Mouse (Mus musculus) macrophage (primary cell): ENCODE measurements around the gene Esrrg. TPM values are rescaled to one million over a fixed set of nuclear protein-coding genes. Genes with fewer than 3 reads are reported as not detected.

Experiments
- H3K27ac ChIP-seq: fragments of 350-480 bp; formaldehyde crosslinking; 2 replicates; pipeline ENCODE4 v1.9.0; 2021
- H3K36me3 ChIP-seq: fragments of 350-480 bp; formaldehyde crosslinking; 2 replicates; pipeline ENCODE4 v1.9.0; 2021; ENCODE audit errors: inconsistent target
- H3K4me3 ChIP-seq: fragments of 350-480 bp; formaldehyde crosslinking; 2 replicates; pipeline ENCODE4 v1.9.0; 2021; ENCODE audit errors: inconsistent target
- H3K79me2 ChIP-seq: fragments of 350-480 bp; formaldehyde crosslinking; 2 replicates; pipeline ENCODE4 v1.9.0; 2021; ENCODE audit errors: inconsistent target
- WGBS: methylation state at CpG from one replicate; pipeline ENCODE4 v1.1.7; 2026; ENCODE audit warnings: inconsistent platforms; ENCODE audit not compliant: missing documents; 5-methylcytosine and 5-hydroxymethylcytosine counted together
- polyA plus RNA-seq: library from polyadenylated mRNA; stranded (reverse); fragments of 250-400 nt; gene quantifications from 3 replicates; pipeline ENCODE4 v1.2.4, GENCODE M21; 2018; ENCODE audit warnings: inconsistent platforms

Gene Esrrg
- polyA plus RNA-seq, 1 experiment from 2014 or later: not detected

DNA sequence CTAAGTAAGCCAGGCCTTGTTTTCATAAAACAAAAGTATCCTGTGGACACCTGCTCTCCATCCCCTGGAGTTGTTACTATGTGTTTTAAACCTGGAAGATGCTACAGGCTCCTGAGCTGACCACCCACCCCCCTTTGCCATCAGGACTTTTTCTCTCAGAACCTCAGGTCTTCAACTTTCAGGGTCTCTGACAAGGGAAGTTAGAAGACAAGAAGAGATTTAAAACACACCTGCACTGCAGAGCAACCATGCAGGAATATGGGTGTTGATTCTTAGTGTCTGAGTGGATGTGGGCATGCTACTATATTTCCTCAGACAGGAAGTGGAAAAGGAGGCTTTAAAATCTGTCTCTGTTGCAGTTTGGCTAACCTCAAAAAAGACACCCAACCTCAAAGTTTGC, 98.6 kb downstream of the Esrrg start:
- Histone ChIP-seq H3K36me3 (no peaks in the 10 kb centered on the region), H3K27ac (no peak overlapping the region), H3K4me3 (no peak overlapping the region), H3K79me2 (no peaks in the 10 kb centered on the region)

- 91% methylated on average over 8 of the region's 8 CpGs for WGBS
- H3K4me3 ChIP-seq: no peak overlapping the region
- H3K79me2 ChIP-seq: no peaks in the 10 kb centered on the region
- H3K36me3 ChIP-seq: no peaks in the 10 kb centered on the region
- H3K27ac ChIP-seq: no peak overlapping the region
These were observed 101.9 kb downstream of the Esrrg start for GRCm38 (mm10) chr1:187710434-187710948.

DNA sequence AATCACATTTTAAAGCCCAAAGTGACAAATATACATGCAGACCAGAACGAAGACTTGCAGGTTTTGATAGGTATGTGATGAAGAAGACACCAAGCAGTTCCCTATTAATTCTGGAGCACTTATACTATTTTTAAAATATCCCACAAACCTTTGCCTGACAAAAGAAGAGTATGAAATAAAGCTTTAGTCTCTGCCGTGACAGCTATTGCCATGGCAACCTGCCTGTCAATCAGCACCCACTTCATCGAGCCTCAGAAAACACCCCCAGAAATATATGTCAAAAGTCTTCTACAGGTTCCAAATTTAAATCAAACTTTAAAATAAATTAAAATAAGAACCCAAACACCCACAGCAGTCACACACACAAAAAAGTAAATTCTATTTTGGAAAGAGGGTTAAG, 112.4 kb downstream of the Esrrg start:
- H3K4me3 ChIP-seq: no peak overlapping the region
- no peaks in the 10 kb centered on the region for H3K36me3 ChIP-seq
- no peaks in the 10 kb centered on the region for H3K79me2 ChIP-seq
- H3K27ac ChIP-seq: no peak overlapping the region
- 90% methylated on average over 3 of the region's 3 CpGs for WGBS

DNA sequence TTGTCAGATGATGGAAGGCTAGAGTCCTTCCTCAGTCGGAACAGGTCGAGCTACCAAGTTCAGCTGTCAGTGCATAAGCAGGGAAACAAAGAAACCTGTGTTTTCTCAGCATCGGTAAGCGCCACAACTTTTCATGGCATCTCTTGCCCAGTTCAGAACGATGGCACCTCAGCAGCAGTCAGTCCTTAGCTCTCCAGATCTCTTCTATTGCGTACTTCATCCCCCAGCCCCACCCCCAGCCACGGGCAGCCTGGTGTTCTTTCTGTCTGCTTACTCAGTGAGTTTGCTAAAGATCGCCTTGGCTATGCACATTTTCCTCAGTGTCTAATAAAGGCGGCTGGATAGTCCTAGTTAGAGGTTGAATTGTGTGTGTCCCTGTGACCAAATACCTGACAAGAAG, 113.4 kb downstream of the Esrrg start:
- Histone ChIP-seq H3K27ac (no peak overlapping the region), H3K79me2 (no peaks in the 10 kb centered on the region), H3K4me3 (no peak overlapping the region), H3K36me3 (no peaks in the 10 kb centered on the region)
- WGBS: 70% methylated on average over 9 of the region's 9 CpGs

DNA sequence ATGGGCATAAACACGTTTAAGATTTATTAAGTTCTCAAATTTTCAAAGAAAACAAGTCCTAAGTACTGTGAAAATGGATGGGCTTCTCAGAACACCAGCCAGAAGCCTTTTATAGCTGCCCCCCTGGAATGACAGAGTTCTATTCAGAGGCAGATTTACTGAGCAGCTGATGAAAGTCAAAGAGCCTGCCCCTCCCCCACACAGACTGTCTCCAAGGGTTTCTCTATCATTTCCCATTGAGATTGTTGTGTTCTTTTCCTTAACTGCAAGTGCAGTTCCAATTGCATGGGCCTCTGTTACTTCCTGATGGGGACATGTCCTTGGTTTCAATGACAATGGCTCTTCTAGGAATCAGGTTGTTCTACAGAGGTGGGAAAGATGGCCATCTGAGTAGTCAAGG, 116.1 kb downstream of the Esrrg start:
- H3K27ac ChIP-seq: no peak overlapping the region
- no peaks in the 10 kb centered on the region for H3K36me3 ChIP-seq
- no peaks in the 10 kb centered on the region for H3K79me2 ChIP-seq
- 21% methylated on average over 1 of the region's 1 CpGs for WGBS
- no peak overlapping the region for H3K4me3 ChIP-seq

- Histone ChIP-seq H3K27ac (no peak overlapping the region), H3K79me2 (no peaks in the 10 kb centered on the region), H3K4me3 (no peak overlapping the region), H3K36me3 (no peaks in the 10 kb centered on the region)
- WGBS: 67% methylated on average over 1 of the region's 1 CpGs
These were observed 116.8 kb downstream of the Esrrg start for GRCm38 (mm10) chr1:187725351-187725750.

GRCm38 (mm10) chr1:187731171-187731570, 122.6 kb downstream of the Esrrg start:
- no peak overlapping the region for H3K4me3 ChIP-seq
- 71% methylated on average over 4 of the region's 4 CpGs for WGBS
- H3K27ac ChIP-seq: no peak overlapping the region
- no peaks in the 10 kb centered on the region for H3K79me2 ChIP-seq
- H3K36me3 ChIP-seq: no peaks in the 10 kb centered on the region

DNA sequence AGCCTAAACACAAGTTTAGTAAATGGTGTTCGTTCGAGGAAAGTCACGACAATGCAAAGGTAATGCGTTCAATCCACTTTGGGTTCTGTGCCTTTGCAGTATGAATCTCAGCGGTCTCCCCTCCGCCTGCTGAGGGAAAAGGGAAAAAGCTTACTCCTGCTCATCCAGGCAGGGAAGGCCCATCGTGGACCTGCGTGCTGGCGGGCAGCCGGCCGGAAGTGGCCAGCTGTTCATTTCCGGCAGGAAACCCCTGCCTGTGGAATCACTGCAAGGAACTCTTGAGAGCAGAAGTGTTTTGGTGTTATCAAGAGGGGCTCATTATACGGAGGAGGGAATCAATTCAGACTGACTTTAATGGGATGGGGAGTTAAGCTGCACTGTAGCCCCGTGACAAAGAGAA, 127.9 kb downstream of the Esrrg start:
- Histone ChIP-seq H3K79me2 (no peaks in the 10 kb centered on the region), H3K36me3 (no peaks in the 10 kb centered on the region), H3K4me3 (no peak overlapping the region), H3K27ac (no peak overlapping the region)
- WGBS: 43% methylated on average over 14 of the region's 14 CpGs

DNA sequence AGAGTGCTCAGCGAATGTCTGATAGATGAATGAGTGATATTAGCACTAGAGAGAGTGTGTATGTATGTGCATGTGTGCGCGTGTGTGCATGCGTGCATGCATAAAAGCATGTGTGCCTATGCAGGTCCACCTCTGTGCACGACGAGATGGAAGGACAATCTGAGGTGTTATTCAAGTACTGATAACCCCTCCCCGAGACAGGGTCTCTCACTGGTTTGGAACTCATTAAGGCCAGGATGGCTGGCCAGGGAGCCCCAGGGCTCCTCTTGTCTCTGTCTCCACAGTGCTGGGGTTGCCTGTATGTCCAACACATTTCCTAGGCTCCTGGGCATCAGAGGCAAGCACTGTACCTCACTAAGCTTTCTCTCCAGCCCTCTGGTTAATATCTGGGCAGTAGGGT, 128.7 kb downstream of the Esrrg start:
- Histone ChIP-seq H3K36me3 (no peaks in the 10 kb centered on the region), H3K4me3 (no peak overlapping the region), H3K27ac (no peak overlapping the region), H3K79me2 (no peaks in the 10 kb centered on the region)
- WGBS: 74% methylated on average over 7 of the region's 7 CpGs

GRCm38 (mm10) chr1:187740531-187740930, 131.9 kb downstream of the Esrrg start:
- no peak overlapping the region for H3K27ac ChIP-seq
- no peaks in the 10 kb centered on the region for H3K79me2 ChIP-seq
- no peaks in the 10 kb centered on the region for H3K36me3 ChIP-seq
- no peak overlapping the region for H3K4me3 ChIP-seq
- WGBS: 85% methylated on average over 12 of the region's 12 CpGs

DNA sequence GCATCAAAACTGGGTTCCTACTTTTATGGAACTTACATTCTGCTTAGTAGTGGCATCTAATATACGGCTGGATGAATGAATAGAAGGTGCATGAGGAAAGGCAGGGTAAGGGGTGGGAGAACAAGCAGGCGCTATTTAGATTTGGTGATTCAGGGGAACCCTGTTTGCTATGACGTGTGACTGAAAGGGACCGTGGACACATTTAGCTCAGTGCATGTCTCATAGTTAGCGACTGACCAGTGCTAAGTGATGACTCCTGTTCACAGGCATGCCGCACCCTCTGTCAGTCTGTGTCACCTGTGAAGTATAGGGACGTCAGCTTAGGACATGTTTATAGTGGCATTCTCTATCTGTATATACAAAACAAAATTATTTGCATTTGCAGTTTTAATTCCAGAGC, 132.7 kb downstream of the Esrrg start:
- H3K36me3 ChIP-seq: no peaks in the 10 kb centered on the region
- H3K27ac ChIP-seq: no peak overlapping the region
- H3K4me3 ChIP-seq: no peak overlapping the region
- WGBS: 89% methylated on average over 7 of the region's 7 CpGs
- no peaks in the 10 kb centered on the region for H3K79me2 ChIP-seq

DNA sequence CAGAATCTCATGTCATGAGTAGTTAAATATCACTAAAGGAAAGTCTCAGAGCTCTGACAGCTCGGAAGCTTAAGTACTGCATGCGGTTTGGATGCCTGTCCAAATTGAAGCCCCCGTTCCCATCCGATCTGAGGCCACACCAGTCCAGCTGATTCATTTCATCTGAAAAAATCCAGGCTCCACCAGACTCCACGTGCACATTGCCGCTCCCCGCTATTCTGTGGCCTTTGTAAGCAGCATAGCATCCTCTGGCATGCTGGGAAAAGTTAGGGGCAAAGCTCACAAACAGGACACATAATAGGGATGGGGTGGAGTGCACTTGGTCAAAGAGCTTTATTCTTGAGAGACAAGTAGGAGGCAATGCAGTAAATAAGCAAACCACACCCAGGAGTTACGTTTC, 133.5 kb downstream of the Esrrg start:
- 91% methylated on average over 8 of the region's 8 CpGs for WGBS
- no peaks in the 10 kb centered on the region for H3K36me3 ChIP-seq
- H3K27ac ChIP-seq: no peak overlapping the region
- no peaks in the 10 kb centered on the region for H3K79me2 ChIP-seq
- H3K4me3 ChIP-seq: no peak overlapping the region

DNA sequence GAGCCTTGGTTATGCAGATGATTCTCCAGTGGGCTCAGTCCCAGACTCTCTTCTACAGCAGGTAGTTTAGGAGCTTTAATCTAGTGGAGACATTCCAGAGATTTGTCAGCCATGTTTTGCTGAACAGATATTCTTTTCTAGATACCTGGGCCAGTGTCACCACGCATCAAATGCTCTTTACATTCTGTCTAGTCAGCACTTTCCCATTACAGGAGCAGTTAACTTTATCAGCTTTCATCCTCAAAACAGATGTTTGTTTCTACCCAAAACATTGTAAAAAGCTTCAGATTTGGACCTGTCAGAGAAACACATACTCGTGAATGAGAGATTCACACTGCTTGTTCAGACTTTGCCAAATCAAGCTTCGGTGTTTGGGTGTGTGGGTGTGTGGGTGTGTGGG, 140.7 kb downstream of the Esrrg start:
- Histone ChIP-seq H3K79me2 (no peaks in the 10 kb centered on the region), H3K36me3 (no peaks in the 10 kb centered on the region), H3K27ac (no peak overlapping the region), H3K4me3 (no peak overlapping the region)
- 72% methylated on average over 3 of the region's 3 CpGs for WGBS

- no peaks in the 10 kb centered on the region for H3K79me2 ChIP-seq
- no peak overlapping the region for H3K4me3 ChIP-seq
- H3K27ac ChIP-seq: no peak overlapping the region
- WGBS: 64% methylated on average over 5 of the region's 5 CpGs
- no peaks in the 10 kb centered on the region for H3K36me3 ChIP-seq
These were observed 141.3 kb downstream of the Esrrg start for GRCm38 (mm10) chr1:187749931-187750330.

DNA sequence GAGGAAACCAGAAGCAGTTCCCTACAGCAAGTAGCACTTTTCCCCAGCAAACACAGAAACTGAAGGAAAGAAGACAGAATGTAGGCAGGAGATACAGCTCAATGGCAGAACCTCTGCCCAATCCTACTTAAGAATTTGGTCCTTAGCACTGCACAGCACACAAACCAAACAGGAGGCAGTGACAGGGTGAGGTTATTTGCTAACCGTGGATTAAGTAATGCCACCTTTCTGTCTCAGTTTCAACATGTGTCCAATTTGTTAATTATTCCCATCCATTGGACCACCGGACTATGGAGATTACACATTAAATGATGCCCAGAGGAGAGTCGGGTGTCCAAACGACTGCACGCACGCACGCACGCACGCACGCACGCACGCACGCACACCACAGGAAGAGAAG, 146.9 kb downstream of the Esrrg start:
- H3K36me3 ChIP-seq: no peaks in the 10 kb centered on the region
- 92% methylated on average over 13 of the region's 13 CpGs for WGBS
- no peak overlapping the region for H3K27ac ChIP-seq
- H3K79me2 ChIP-seq: no peaks in the 10 kb centered on the region
- H3K4me3 ChIP-seq: no peak overlapping the region

- Histone ChIP-seq H3K27ac (no peak overlapping the region), H3K79me2 (no peaks in the 10 kb centered on the region), H3K4me3 (no peak overlapping the region), H3K36me3 (no peaks in the 10 kb centered on the region)
- 86% methylated on average over 1 of the region's 1 CpGs for WGBS
These were observed 149.4 kb downstream of the Esrrg start for GRCm38 (mm10) chr1:187757981-187758380.
